ENCODE assay signal across 28 mouse cellular contexts in genomic region chr7:49822028-49822427, GRCm38 (mm10). TPM values are rescaled to one million over a fixed set of nuclear protein-coding genes. Genes with fewer than 3 reads are reported as not detected.
DNase-seq lines count a peak whose midpoint lies in the region; ATAC-seq and TF ChIP-seq lines count a peak whose summit lies in the region.
"Had no signal": no experiment of that assay in that cellular context is flagged by ENCODE, and none has a peak within 500 bp of the region (broad histone marks: within the 10 kb centered on the region; RNA-seq: fewer than 3 reads in every experiment).

No protein-coding gene starts in this region.

- H3K79me2 ChIP-seq in CH12.LX (replicated peaks; ENCODE audit: control insufficient read depth, extremely low read depth, insufficient read depth, poor library complexity, severe bottlenecking) = no peaks in the 10 kb centered on the region

- TF ChIP-seq RAD21 in CH12.LX (IDR thresholded peaks at IDR 0.05; ENCODE audit: low read depth, low read length) = no peak

- peak overlapping the region; percentile 37; the same call in 1 of the 2 replicates for H3K27ac ChIP-seq in hindbrain, embryonic 13.5 days
- H3K27ac ChIP-seq in hindbrain, postnatal 0 days = no peak overlapping the region
- H3K27ac ChIP-seq in CH12.LX (ENCODE audit: insufficient read depth, low read depth) = peak overlapping the region; percentile 75
- H3K27ac ChIP-seq: forebrain, embryonic 12.5 days; heart, embryonic 15.5 days; kidney, postnatal 0 days; limb, embryonic 12.5 days; lung, embryonic 15.5 days; midbrain, embryonic 10.5 days; stomach, postnatal 0 days had no signal

- dilution Hi-C loops in CH12.LX (cut with MboI; ENCODE audit: extremely low pct_ligation_motif_present, extremely low pct_unique_long_range_greater_than_20kb, low sequenced_read_pairs) = no loop called here

- no peak overlapping the region for H3K9ac ChIP-seq in hindbrain, embryonic 13.5 days
- no peak overlapping the region for H3K9ac ChIP-seq in hindbrain, postnatal 0 days (replicated peaks; ENCODE audit: low read length)
- H3K9ac ChIP-seq in CH12.LX (ENCODE audit: insufficient read depth, low read depth) = peak overlapping the region; percentile 48; the same call in 1 of the 2 replicates
- H3K9ac ChIP-seq: forebrain, embryonic 12.5 days; forebrain, postnatal 0 days; heart, embryonic 15.5 days; limb, embryonic 12.5 days; lung, embryonic 15.5 days had no signal

- no peak overlapping the region for H3K4me3 ChIP-seq in hindbrain, embryonic 13.5 days
- H3K4me3 ChIP-seq in hindbrain, postnatal 0 days (ENCODE audit: low read length) = no peak overlapping the region
- H3K4me3 ChIP-seq in CH12.LX (replicated peaks in 1 of 3; ENCODE audit: low read depth in 2 of 3, low read length in 2 of 3, poor library complexity in 1 of 3) = no peak overlapping the region
- H3K4me3 ChIP-seq: forebrain, embryonic 12.5 days; heart, embryonic 15.5 days; limb, embryonic 12.5 days; lung, embryonic 15.5 days; midbrain, embryonic 10.5 days had no signal

- H3K4me2 ChIP-seq in hindbrain, embryonic 13.5 days = no peak overlapping the region
- H3K4me2 ChIP-seq in hindbrain, postnatal 0 days (ENCODE audit: low read depth, low read length) = no peak overlapping the region
- H3K4me2 ChIP-seq in CH12.LX (ENCODE audit: insufficient read depth, low read depth, poor library complexity, severe bottlenecking) = no peak overlapping the region
- H3K4me2 ChIP-seq: forebrain, embryonic 12.5 days; heart, embryonic 15.5 days; limb, embryonic 12.5 days; liver, embryonic 11.5 days; lung, embryonic 15.5 days had no signal

- ATAC-seq in hindbrain, embryonic 13.5 days (ENCODE audit: low FRiP score) = no peak
- ATAC-seq in hindbrain, postnatal 0 days = no peak
- ATAC-seq: forebrain, postnatal 0 days; intestine, embryonic 16.5 days; midbrain, embryonic 16.5 days had no signal

- TF ChIP-seq CTCF in hindbrain, postnatal 0 days (IDR thresholded peaks at IDR 0.05; ENCODE audit: low read depth) = no peak
- no peak for TF ChIP-seq CTCF in CH12.LX (conservative IDR thresholded peaks at IDR 0.05 in 1 of 2, IDR thresholded peaks at IDR 0.05 in 1 of 2; ENCODE audit: low read depth in 2 of 2, low read length in 2 of 2)

- TF ChIP-seq POLR2A in CH12.LX (IDR thresholded peaks at IDR 0.05; ENCODE audit: low read depth, low read length) = no peak

- in situ Hi-C loops in CH12.LX (cut with MboI; ENCODE audit: low pct_ligation_motif_present, low pct_unique_long_range_greater_than_20kb, low sequenced_read_pairs) = no loop called here

- TF ChIP-seq EP300 in CH12.LX (IDR thresholded peaks at IDR 0.05; ENCODE audit: low read length) = no peak

- WGBS in hindbrain, embryonic 13.5 days = 87% methylated on average over 2 of the region's 2 CpGs
- 73% methylated on average over 2 of the region's 2 CpGs for WGBS in hindbrain, postnatal 0 days

- H3K9me3 ChIP-seq in hindbrain, embryonic 13.5 days = no peaks in the 10 kb centered on the region
- H3K9me3 ChIP-seq in hindbrain, postnatal 0 days (ENCODE audit: low read length) = no peaks in the 10 kb centered on the region
- no peaks in the 10 kb centered on the region for H3K9me3 ChIP-seq in CH12.LX (replicated peaks; ENCODE audit: low read length)
- H3K9me3 ChIP-seq: forebrain, embryonic 12.5 days; heart, embryonic 15.5 days; limb, embryonic 12.5 days; lung, embryonic 15.5 days; midbrain, embryonic 10.5 days had no signal

- H3K27me3 ChIP-seq in hindbrain, embryonic 13.5 days = no peaks in the 10 kb centered on the region
- H3K27me3 ChIP-seq in hindbrain, postnatal 0 days (ENCODE audit: insufficient read depth, low read length) = no peaks in the 10 kb centered on the region
- no peaks in the 10 kb centered on the region for H3K27me3 ChIP-seq in CH12.LX (replicated peaks)
- H3K27me3 ChIP-seq: forebrain, embryonic 12.5 days; heart, embryonic 15.5 days; limb, embryonic 12.5 days; lung, embryonic 15.5 days had no signal

- peaks cover 28% of the 10 kb centered on the region for H3K4me1 ChIP-seq in hindbrain, embryonic 13.5 days (replicated peaks)
- H3K4me1 ChIP-seq in hindbrain, postnatal 0 days (ENCODE audit: insufficient read depth, low read length) = no peaks in the 10 kb centered on the region
- H3K4me1 ChIP-seq in CH12.LX (ENCODE audit: control insufficient read depth in 1 of 2, insufficient read depth in 2 of 2) = peaks cover 7 to 26% of the 10 kb centered on the region in 2 experiments; a peak in 3 of 4 replicates
- H3K4me1 ChIP-seq: limb, embryonic 12.5 days; lung, embryonic 15.5 days had no signal

- peaks cover 13% of the 10 kb centered on the region for H3K36me3 ChIP-seq in hindbrain, embryonic 13.5 days
- H3K36me3 ChIP-seq in hindbrain, postnatal 0 days (ENCODE audit: insufficient read depth, low read length) = peaks cover 8% of the 10 kb centered on the region; the same call in 1 of the 2 replicates
- H3K36me3 ChIP-seq in CH12.LX (replicated peaks in 1 of 2; ENCODE audit: control insufficient read depth in 1 of 2, insufficient read depth in 1 of 2, low read length in 1 of 2) = peaks cover 26 to 81% of the 10 kb centered on the region in 2 experiments

- DNase-seq in hindbrain, postnatal 0 days (ENCODE audit: low spot score) = no peak
- DNase-seq in CH12.LX (ENCODE audit: extremely low read depth) (peak; percentile 11), MN1 (ENCODE audit: low spot score) (peak; percentile 8)
- DNase-seq in telencephalon, adult 2 months (ENCODE audit: low read depth, low spot score) = peak; percentile 18
- no peak for DNase-seq in retina, embryonic 14.5 days (ENCODE audit: low spot score)
- DNase-seq: adrenal gland, adult 2 months; adrenal gland, postnatal 36 days; cerebellum, adult 2 months; cerebellum, postnatal 14 days; forebrain, postnatal 0 days; gastrocnemius, postnatal 36 days; heart, adult 18-20 months; kidney, adult 8-10 months; kidney, postnatal 4 days; right cerebral cortex, adult 18-20 months; spleen, adult 18-20 months; thymus, postnatal 4 days had no signal

TF ChIP-seq in CH12.LX, 34 proteins besides CTCF, POLR2A, EP300 and RAD21:
- TF ChIP-seq POLR2AphosphoS2 (IDR thresholded peaks at IDR 0.05; ENCODE audit: low read depth, low read length) (no peak), SIN3A (IDR thresholded peaks at IDR 0.05; ENCODE audit: low read length) (no peak), MEF2A (IDR thresholded peaks at IDR 0.05; ENCODE audit: borderline replicate concordance, low read depth, low read length) (peak; percentile 80; the same call in 1 of the 2 replicates)
TF ChIP-seq in CH12.LX: peak in this region for 1.

RNA-seq across cellular contexts. Expression of gene Prmt3, which starts 43.9 kb away (rescaled TPM):
- polyA plus RNA-seq in hindbrain, embryonic 13.5 days (2015; fragmentation: Nextera tagmentation; extraction: Ambion mirVana) = 50.8 and 52.5 TPM in 2 replicates
- 51.2 and 53.2 TPM in 2 replicates for total RNA-seq in hindbrain, postnatal 0 days (2014; rRNA removed)
- polyA plus RNA-seq in hindbrain, postnatal 0 days (2015; fragmentation: Nextera tagmentation; extraction: Ambion mirVana) = 40.4 and 42.0 TPM in 2 replicates
- total RNA-seq in CH12.LX (2012; rRNA removed) = 47.9 and 54.4 TPM in 2 replicates
- 86.0 and 91.2 TPM in 2 replicates for total RNA-seq in CH12.LX (2014; rRNA removed)
- 54.3 and 54.5 TPM in 2 replicates for polyA plus RNA-seq in CH12.LX (2012; ENCODE audit: insufficient read length, low read depth)

Comparison
In these comparisons a context has a peak if more than half of its experiments do, and no peak if none do; other contexts are left out.
1. DNase-seq: peak in CH12.LX (single experiment), MN1 (single experiment) and telencephalon, adult 2 months (single experiment); none in hindbrain, postnatal 0 days (single experiment) and retina, embryonic 14.5 days (single experiment).